Mouse (Mus musculus) thymus, adult 2 months (tissue): Measurements from ENCODE around the gene Ndufv3.
"Not testable (repeated sequence)": the region's sequence is repeated elsewhere in the genome, so short reads cannot be mapped to it uniquely, and the experiment has no call there.

Experiments
- CTCF ChIP-seq: fragments of 200-500 bp; IDR thresholded peaks from 2 replicates; pipeline ENCODE4 v1.5.1; 2012; ENCODE audit warnings: mild to moderate bottlenecking, control low read depth, low read length, moderate library complexity, borderline replicate concordance; ENCODE audit not compliant: control insufficient read depth, poor library complexity, insufficient read depth; ENCODE audit errors: extremely low read depth
- POLR2A ChIP-seq: fragments of 200-500 bp; IDR thresholded peaks from 2 replicates; pipeline ENCODE4 v1.6.1; 2012; ENCODE audit warnings: mild to moderate bottlenecking, low read length, control low read depth, moderate library complexity; ENCODE audit not compliant: control insufficient read depth, poor library complexity, insufficient read depth; ENCODE audit errors: extremely low read depth

- not testable (repeated sequence) for TF ChIP-seq CTCF, POLR2A
These were observed 12.4 kb downstream of the Ndufv3 start for GRCm38 (mm10) chr17:31532331-31532730.
